Mouse (Mus musculus) bone marrow macrophage, adult 2 months (primary cell): Measurements from ENCODE around the gene Slc6a15. TPM values are rescaled to one million over a fixed set of nuclear protein-coding genes. Genes with fewer than 3 reads are reported as not detected.

Experiments used
- H3K27ac ChIP-seq: 2 replicates; pipeline ENCODE4 v1.5.1; 2012; ENCODE audit warnings: low read depth, low read length; ENCODE audit not compliant: insufficient read depth
- H3K4me1 ChIP-seq: 2 replicates; pipeline ENCODE4 v1.6.1; 2012; ENCODE audit warnings: low read length; ENCODE audit not compliant: control insufficient read depth, insufficient read depth
- H3K4me3 ChIP-seq: 2 replicates; pipeline ENCODE4 v1.5.1; 2012; ENCODE audit warnings: mild to moderate bottlenecking, low read length, moderate library complexity; ENCODE audit not compliant: insufficient read depth
- CTCF ChIP-seq: IDR thresholded peaks from 2 replicates; pipeline ENCODE4 v1.5.1; 2012; ENCODE audit warnings: low read depth, mild to moderate bottlenecking, low read length, moderate library complexity
- POLR2A ChIP-seq: IDR thresholded peaks from 2 replicates; pipeline ENCODE4 v1.6.1; 2012; ENCODE audit warnings: mild to moderate bottlenecking, low read depth, low read length, borderline replicate concordance
- polyA plus RNA-seq: library from polyadenylated mRNA; stranded (reverse); fragments of >200 nt; gene quantifications from 2 replicates; pipeline ENCODE4 v1.2.4, GENCODE M21; 2012; ENCODE audit not compliant: missing spikeins, insufficient read depth, insufficient read length

Slc6a15 gene
- polyA plus RNA-seq, 1 experiment, result not detected

- no peaks in the 10 kb centered on the region for H3K4me1 ChIP-seq
- no peak overlapping the region for H3K4me3 ChIP-seq
- H3K27ac ChIP-seq, result no peak overlapping the region
- no peak for TF ChIP-seq CTCF
Observed at GRCm38 (mm10) chr10:103427717-103428116, 60.1 kb downstream of the Slc6a15 start.

GRCm38 (mm10) chr10:103442588-103442987 is 75.0 kb downstream of the Slc6a15 start:
- no peak overlapping the region for H3K27ac ChIP-seq
- H3K4me3 ChIP-seq, result no peak overlapping the region
- TF ChIP-seq POLR2A (no peak), CTCF (no peak)
- H3K4me1 ChIP-seq, result no peaks in the 10 kb centered on the region

GRCm38 (mm10) chr10:103443070-103443469 is 75.5 kb downstream of the Slc6a15 start:
- Histone ChIP-seq H3K4me1 (no peaks in the 10 kb centered on the region), H3K4me3 (no peak overlapping the region), H3K27ac (no peak overlapping the region)
- no peak for TF ChIP-seq CTCF
- no peak for TF ChIP-seq POLR2A

GRCm38 (mm10) chr10:103448340-103448739 is 80.8 kb downstream of the Slc6a15 start:
- Histone ChIP-seq H3K4me3 (no peak overlapping the region), H3K27ac (no peak overlapping the region), H3K4me1 (no peaks in the 10 kb centered on the region)
- TF ChIP-seq CTCF (no peak), POLR2A (no peak)

- H3K4me1 ChIP-seq, result no peaks in the 10 kb centered on the region
- H3K27ac ChIP-seq, result no peak overlapping the region
- no peak overlapping the region for H3K4me3 ChIP-seq
- TF ChIP-seq POLR2A (no peak), CTCF (no peak)
Observed at GRCm38 (mm10) chr10:103457896-103458295, 90.3 kb downstream of the Slc6a15 start.

Other genes starting within 250 kb of the Slc6a15 start
- not detected in 2 replicates for gene Lrriq1, start 131.5 kb upstream of the Slc6a15 start, polyA plus RNA-seq